Mouse (Mus musculus) heart, adult 18-20 months (tissue): ENCODE data around the gene Wdr64. TPM values are rescaled to one million over a fixed set of nuclear protein-coding genes. Genes with fewer than 3 reads are reported as not detected.

Experiments
- DNase-seq, 2 experiments: peaks; one replicate each; pipeline ENCODE4 v3.0.0; 2021 to 2022; ENCODE audit warnings: mixed read lengths in 1 of 2
- long read RNA-seq, 2 experiments: library from polyadenylated mRNA; stranded (forward); transcript quantifications; one replicate each; pipeline ENCODE4 v2.0.0; 2021
- total RNA-seq, 2 experiments: library from RNA; stranded (reverse); gene quantifications; 2 replicates each; pipeline ENCODE4 v1.2.3; 2021

Gene Wdr64
- total RNA-seq: not detected
- long read RNA-seq, experiment 1: 0 reads
- long read RNA-seq, experiment 2: 0 reads

DNA sequence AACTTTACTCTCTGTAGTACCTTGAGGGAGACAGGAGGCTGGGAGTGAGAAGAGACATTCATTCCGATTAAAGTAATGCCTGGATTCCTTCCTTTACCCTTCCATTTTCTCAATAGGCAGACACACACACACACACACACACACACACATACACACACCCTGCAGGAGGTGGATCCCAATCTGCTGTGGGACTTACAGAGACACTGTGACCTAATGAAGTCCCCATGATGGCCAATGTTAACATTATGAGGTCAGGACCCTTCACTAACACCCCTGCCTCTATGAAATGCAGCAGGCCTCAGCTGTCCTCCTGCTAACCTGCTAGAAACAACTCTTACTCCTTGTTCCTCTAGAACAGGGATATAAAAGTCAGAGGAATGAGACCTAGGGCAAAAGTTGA is at the start of gene Wdr64:
Gene Wdr64, plus strand, starts transcription at position 301 of the 400 bp plus-strand sequence.
- no peak for DNase-seq

GRCm38 (mm10) chr1:175648615-175649014 is 49.8 kb upstream of the Wdr64 start:
- no peak for DNase-seq

- peak in 1 of 2 experiments; percentile 10 for DNase-seq
Measured at GRCm38 (mm10) chr1:175659900-175660299, 38.5 kb upstream of the Wdr64 start.

DNA sequence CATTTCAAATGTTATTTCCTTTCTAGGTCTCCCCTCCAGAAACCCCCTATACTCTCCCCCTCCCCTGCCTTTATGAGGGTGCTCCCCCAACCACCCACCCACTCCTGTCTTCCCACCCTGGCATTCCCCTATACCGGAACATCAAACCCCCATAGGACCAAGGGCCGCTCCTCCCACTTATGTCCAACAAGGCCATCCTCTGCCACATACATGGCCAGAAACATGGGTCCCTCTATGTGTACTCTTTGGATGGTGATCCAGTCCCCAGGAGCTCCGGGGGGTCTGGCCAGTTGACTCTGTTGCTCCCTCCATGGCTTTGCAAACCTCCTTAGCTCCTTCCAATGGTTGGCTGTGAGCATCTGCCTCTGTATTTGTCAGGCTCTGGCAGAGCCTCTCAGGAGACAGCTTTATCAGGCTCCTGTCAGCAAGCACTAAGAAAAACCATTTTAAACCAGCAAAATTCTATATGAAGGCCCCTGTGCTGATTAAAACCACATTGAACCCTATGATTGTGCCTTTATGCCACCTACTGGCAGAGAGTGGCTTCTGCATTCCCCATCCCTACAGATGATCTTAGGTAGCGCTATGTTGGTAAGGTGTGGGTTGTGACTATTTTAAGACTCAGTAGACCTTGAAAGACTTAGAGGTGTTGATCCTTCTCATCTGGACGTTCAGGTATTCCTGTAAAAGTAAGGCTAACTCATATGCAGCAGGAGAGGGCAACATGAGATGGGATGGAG is 29.6 kb upstream of the Wdr64 start:
- peak; percentile 18 to 21 for DNase-seq

DNA sequence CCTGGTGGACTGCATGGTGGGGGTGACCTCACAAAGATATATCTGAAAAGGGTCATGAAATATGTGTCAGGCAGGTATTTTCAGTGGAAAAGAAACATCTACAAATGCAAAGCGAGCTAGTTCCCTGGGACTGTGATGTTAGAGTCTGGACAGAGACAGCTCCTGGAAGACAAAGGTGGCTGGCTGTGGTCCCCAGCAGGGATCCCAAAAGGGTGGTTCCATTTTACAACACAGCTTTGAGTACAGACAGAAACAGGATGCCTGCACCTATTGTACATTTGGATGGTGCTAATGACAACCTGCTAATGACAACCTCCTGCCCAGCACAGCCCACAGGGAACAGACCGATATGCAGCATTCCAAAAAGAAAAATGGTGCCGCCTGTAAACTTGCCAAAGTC is 28.9 kb upstream of the Wdr64 start:
- DNase-seq: no peak

- DNase-seq: no peak
Measured at GRCm38 (mm10) chr1:175670042-175670441, 28.4 kb upstream of the Wdr64 start.

- no peak for DNase-seq
Measured at GRCm38 (mm10) chr1:175671626-175672025, 26.8 kb upstream of the Wdr64 start.

DNA sequence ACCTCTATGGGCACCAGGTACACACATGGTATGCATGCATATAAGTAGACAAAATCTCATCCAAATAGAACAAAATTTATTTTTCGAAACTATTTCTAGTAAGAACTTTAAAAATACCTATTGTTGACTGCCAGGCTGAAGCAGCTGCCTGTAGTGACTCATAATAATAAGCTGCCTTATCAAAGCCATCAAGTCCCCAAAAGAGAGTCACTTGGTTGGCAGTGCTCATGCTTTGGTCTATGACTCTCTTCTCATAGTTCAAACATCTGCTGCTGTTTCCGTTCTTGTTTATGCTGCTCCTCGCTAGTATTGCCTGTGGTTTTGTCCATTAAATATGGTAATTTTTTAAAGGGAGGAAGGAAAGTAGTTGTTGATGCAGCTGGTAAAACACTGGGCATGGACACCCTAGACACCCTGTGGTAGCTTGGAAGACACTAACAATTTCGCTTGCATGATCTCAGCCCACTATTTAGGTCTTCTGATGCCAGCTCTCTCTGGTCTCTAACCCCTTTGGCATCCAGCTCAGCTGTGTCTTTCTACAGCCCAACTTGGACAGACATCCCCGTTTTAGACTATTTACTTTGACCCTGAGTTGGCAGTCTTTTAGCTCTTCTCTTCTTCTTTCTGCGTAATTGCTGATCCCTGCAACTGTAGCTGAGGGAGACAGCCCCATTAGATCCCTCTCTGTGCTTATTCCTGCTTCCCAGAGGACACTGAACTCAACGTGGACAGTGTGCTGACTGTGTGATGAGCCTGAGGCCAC is 24.6 kb upstream of the Wdr64 start:
- no peak for DNase-seq

GRCm38 (mm10) chr1:175675116-175675515 is 23.3 kb upstream of the Wdr64 start:
- peak; percentile 17 to 61 for DNase-seq

GRCm38 (mm10) chr1:175677459-175677858 is 20.9 kb upstream of the Wdr64 start:
- DNase-seq: no peak

DNA sequence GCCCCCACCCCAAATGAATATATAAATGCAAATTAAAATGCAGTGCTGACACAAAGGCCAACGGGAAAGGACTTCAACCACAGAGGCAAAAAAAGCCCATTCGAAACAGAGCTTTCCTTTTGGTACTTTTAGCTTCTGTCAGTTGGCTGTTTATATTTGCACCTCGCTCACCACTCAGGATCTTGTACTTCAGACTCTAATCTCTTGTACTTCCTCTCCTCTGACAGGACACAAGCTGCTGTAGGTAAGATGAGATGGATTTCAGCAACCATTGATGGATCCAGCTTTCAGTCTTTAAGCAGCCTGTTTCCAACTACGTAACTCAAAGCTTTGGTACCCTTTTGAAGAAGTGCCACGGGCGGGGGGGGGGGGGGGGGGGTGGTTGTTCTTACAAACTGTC is 17.4 kb upstream of the Wdr64 start:
- DNase-seq: no peak

- DNase-seq: peak; percentile 17 to 51
Measured at GRCm38 (mm10) chr1:175691686-175692245, 6.6 kb upstream of the Wdr64 start.

DNA sequence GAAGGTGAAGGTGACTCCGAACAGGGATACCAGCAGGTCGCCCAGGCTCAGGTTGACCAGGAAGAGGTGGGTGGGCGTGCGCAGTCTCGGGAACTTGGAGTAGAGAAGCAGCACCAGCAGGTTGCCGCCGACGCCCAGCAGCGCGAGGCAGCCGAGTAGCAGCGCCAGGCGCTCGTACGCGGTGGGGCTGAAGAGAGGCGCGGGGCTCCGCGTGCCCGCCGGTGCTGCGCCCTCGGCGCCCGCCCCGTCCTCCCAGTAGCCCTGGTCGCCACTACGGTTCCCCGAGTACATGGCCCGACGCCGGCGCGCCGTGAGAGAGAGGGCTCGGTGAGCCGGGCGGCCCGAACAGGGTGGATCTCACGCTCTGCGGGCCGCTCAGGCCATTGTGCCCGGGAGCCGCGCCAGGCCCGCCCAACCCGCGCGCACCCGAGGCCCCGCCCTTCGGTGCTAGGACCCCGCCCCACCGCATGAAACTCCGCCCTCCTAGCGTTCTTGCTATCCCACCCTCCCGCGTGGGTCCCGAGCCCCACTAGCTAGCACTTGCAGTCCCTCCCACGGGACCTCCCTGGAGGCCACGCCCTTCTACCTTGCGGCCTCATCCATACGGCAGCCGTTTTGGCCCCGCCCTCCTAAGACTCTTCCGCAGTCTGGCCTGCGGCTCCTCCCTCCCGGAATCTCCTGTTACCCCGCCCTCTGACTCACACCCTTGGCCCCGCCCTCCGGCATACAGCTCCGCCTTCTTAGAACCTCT is 6.0 kb upstream of the Wdr64 start, which contains the start of the genes Opn3 and Chml:
Gene Opn3, minus strand, starts transcription at position 531 of the 751 bp plus-strand sequence.
Gene Chml, minus strand, starts transcription at position 656 of the 751 bp plus-strand sequence.
- DNase-seq: peak; percentile 99

DNA sequence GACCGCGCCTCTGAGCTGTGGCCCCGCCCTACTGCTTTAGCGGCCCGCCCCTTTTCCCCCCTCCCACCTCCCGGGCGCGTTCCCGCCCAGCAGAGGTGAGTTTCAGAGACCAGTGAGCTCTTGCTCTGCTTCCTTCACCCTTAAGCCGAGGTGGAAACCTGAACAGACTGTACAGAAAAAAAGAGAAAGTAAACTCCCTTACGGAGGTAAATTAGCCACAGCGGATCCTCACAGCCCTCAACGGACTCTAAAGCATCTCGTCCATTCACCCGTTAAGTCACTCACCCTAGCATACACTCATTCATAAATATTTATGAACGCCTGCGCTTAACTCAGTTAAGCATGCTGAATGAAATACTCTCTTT is 5.4 kb upstream of the Wdr64 start:
- DNase-seq: no peak

GRCm38 (mm10) chr1:175693429-175693960 is 4.9 kb upstream of the Wdr64 start:
- DNase-seq: peak in 1 of 2 experiments; percentile 38

- DNase-seq: no peak
Measured at GRCm38 (mm10) chr1:175699375-175699774, 982 bp downstream of the Wdr64 start.

GRCm38 (mm10) chr1:175699796-175700195 is 1.4 kb downstream of the Wdr64 start:
- no peak for DNase-seq

GRCm38 (mm10) chr1:175701145-175701544 is 2.8 kb downstream of the Wdr64 start:
- DNase-seq: no peak

- DNase-seq: no peak
Measured at GRCm38 (mm10) chr1:175707599-175707998, 9.2 kb downstream of the Wdr64 start.

DNA sequence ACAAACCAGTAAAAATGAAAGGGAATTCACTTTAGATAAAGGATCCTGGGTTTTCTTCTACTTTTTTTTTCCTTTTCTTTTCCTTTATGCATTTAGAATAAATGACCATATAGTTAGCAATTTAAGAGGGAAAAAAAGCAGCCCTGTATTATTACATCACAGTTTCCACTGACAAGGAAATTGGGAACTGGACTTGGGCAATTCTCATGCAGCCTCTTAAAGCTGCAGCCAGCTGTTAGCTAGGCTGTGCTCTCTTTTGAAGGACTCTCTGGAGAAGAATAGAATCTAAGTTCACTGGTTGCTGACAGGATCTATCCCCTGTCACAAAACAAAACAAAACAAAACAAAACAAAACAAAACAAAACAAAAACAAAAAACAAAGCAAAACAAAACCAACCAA is 9.6 kb downstream of the Wdr64 start:
- DNase-seq: peak; percentile 14 to 26

- DNase-seq: peak; percentile 52 to 67
Measured at GRCm38 (mm10) chr1:175712338-175712909, 14.0 kb downstream of the Wdr64 start.

- no peak for DNase-seq
Measured at GRCm38 (mm10) chr1:175716832-175717231, 18.4 kb downstream of the Wdr64 start.
